Mouse (Mus musculus) lung, postnatal 36 days (tissue): ENCODE data around the gene Pdzrn4.

Source experiments
- DNase-seq: peaks from one replicate; pipeline ENCODE4 v3.0.0; 2022; ENCODE audit warnings: mixed read lengths

Gene Pdzrn4

DNA sequence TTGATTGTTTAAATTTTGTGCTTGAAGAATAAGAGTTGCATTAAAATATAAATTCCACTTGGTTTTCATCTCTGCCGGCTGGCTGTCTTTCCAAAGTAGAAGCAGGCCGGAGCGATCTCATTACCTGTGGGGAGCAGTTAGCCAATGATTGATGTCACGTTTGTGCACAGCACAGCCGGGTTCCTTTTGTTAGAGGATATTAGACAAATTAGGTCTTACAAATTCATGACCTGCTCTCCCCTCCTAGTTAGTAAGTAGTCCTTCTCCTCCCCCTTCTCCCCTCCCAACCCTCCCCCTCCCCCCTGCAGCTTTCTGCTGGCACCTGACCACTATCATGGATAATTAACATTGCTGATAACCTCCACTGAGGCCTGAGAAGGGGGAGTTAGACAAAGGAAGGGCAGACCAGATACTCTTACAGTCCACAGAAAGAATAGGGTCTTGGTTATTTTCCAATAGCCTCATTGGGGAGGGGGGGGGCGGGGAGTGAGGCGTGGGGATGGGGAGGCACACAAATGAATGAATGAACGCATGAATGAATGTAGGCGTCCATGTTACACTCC lies 103.7 kb downstream of the Pdzrn4 start:
- no peak for DNase-seq

DNA sequence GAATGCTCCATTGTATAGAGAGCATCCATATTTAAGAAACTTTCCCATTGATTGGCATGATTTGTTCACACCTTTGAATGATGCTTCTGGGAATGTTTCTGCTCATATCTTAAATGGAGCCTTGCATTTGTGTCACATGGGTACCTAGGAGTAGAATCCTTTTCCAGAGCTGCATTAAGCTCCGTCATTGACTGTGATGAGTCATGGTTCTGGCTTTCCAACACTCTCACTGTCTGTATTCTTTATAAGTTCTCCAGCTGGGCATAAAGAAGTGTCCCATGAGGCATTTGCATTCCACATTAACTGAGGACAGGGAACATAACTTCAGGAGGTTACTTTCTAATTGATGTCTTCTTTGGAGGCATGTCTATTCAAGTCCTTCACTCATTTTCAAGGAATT lies 106.1 kb downstream of the Pdzrn4 start:
- no peak for DNase-seq

DNA sequence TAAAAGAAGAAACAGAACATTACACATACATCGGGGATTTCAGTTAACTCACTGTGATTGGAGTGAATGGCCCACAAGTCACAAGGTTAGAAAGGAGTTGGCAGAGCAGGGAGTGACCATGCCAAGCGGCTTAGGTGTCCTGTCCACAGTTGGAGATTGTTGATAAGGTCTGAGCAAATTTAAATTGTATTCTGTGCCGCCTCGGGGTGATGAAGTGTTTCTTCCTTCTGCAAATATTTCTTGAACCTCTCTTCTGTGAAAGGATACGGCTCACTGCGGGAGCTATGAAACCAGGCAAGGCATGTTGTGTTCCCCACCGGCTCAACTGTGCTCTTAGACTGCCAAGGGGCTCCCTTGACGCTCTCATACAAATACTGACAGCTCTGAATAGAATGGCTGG lies 112.7 kb downstream of the Pdzrn4 start:
- DNase-seq: no peak

DNA sequence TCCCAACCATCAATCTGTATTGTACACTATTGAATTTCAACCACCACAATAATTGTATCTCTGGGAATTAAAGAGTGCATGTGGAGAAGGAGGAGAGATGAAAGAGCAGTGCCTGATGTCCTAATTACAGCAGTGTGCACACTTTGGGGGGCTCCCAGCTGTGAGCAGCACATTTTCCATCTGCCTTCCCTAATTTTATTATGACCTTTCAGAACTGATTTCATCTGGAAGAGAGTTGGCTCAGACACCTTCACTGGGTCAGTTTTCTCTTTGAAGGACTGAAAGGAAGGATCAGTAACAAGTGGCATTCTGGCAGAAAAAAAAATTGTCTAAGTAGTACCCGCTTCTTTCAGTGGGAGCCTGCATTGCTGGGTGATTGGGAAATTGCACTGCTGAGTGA lies 119.0 kb downstream of the Pdzrn4 start:
- DNase-seq: no peak

DNA sequence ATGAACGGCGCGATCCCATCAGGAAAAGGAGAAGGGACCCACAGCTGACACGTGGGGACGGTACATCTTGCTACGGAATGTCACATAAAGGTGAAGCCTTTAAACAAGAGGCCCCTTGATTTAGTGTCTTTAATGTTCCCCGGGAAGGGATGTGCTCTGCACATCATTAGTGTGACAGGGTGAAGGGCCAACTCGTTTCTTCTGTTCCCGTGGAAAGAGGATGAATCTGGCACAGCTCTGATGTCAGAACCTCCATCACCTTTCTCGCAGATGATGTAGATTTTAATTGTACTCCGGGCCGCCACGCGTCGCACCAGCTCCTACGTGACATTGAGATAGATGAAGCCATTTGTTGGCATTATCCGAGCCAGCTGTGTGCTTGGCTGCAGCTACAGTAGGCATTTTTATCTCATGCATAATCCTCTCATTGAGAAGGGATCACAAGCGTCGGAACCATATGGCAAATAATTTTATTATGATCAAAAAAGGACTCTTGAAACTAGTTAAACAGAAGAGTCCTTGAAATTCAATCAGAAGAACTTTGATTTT lies 124.1 kb downstream of the Pdzrn4 start:
- DNase-seq: no peak

DNA sequence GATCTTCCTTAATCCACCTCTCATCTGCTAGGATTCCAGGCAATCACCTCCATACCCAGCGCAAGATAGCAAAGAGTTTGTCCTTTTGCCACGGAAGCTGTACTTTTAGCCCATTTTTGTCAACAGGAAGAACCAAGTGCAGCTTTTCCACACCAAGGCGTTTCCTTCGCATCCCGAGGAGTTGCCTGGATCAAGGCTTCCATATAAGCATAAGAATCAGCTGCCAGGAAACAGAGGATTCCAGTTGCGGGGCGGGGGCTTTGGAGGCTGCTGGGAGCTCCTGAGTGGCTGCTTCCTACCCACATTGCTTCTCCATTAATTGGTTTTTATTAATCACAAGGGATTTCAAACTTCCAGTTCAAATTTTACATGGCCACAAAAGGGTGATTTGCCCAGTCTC lies 125.0 kb downstream of the Pdzrn4 start:
- no peak for DNase-seq

DNA sequence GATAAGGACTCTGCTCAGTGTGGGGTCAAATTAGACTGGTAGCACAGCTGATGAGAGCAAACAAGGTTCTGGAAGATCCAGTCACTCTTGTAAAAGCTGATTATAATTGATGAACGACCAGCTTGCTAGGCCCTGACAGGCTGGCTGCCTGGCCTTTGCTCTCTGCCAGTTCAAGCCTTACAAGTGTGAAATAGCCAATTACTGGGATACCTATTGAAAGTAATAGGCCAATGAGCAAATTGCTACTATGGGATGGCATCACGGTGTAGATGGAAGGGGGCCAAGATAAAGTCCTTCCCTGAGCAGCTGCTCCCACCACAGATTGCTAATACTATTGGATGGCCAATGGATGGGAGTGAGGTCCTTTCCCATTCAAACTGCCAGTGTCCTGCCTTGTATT lies 128.2 kb downstream of the Pdzrn4 start:
- DNase-seq: no peak

DNA sequence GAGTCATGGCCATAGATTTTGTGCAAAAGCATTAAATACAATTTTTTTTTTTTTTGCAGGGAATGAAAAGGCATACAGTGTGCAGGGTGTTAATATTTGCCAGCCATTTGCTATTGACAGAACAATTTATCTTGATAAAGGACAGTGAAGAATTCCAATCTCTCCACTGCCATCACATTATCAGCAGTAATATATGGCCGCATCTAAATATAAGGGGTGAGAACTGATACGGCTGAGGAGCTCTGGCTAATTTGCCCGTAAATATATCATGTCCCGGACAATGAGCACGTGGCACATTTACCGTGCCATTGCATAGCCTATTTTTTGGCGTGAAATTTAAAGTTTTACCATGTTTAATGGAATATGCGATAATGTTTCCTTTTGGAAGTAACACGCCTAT lies 128.7 kb downstream of the Pdzrn4 start:
- DNase-seq: no peak

DNA sequence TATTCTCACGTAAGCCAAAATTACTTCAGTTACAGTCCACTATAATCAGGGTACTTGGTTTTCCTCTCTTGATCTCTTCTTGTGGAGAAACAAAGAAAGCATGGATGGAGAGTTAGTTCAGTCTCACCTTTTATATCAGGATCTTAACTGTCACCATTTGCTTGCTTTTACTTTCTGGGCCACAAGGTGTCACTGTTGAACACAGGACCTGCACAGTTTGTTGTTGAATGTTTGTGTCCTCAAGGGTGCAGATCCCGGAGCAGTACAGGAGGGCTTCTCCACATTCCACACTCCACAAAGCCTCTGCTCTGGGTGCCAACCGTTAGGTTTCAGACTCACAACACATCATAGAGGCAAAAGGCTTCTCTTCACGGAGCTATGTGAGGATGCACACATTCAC lies 130.1 kb downstream of the Pdzrn4 start:
- DNase-seq: peak; percentile 32

DNA sequence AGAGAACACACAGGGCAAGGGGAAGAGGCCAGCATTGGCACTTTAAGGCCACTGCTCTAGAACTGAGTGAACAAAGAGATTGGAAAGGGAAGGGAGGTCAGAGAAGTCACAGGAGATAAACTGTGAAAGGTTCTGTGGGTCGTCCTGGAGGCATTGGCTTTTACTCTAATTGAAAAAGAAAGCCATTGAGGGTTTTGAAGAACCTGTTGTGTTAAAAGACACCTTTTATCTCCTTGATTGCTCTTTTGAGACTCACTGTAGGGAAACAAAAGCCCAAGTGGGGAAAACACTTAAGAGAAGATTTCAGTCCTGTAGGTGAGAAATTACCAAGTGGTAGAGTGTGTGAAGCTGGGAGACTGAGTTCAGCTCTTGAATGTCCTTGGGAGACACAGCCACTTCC lies 146.6 kb downstream of the Pdzrn4 start:
- no peak for DNase-seq

DNA sequence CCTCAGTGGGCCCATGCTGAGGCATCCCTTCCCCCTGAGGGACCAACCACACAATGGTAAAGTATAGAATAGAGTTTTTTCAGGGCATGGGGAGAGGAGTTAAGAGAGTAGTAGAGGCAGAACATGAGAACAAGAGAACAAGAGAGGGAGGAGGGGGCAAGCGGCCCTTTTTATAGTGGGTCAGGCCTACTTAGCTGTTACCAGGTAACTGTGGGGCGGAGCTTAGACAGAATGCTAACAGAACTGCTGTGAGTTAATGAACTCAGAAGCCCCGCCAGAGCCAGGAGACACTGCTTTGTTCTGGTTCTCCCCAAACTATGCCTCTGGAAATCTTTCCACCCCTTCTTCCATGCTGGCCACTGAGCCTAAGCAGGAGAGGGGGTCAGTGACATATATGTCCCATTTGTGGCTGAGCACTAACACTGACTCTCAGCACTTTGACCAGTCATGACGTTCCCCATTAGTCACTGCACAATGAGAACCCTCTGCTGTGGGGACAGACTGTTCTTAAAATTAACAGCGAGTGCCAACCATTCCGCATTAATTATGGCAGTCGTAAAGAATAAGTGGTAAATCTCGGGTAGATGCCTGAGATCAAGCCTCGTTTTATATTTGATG lies 150.7 kb downstream of the Pdzrn4 start:
- no peak for DNase-seq

DNA sequence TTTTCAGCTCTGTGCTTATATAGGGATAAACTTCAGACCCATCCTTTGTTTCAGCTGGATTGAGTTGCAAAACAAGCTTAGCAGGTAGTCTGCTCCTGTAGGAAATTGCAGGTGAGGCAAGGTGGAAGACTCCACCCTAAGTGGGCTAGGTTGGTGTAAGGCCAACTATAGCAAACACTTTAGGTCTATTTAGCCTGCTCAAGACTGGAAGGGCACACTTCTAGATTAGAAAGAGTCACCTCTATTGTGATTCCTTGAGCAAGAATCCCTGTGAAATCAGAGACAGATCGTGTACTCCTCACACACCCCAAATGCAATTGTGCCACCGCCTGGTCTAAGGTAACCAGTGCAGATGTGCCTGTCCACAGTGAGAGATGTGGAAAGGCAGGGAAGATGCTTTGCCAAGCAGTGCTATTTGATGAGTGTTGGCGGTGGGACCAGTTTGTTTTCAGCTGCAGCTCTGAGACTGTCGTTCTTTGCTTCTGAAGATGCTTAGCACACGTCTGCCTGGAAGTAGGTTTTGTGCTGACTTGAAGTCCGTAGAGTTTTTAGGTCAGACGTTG lies 158.4 kb downstream of the Pdzrn4 start:
- peak; percentile 12 for DNase-seq

DNA sequence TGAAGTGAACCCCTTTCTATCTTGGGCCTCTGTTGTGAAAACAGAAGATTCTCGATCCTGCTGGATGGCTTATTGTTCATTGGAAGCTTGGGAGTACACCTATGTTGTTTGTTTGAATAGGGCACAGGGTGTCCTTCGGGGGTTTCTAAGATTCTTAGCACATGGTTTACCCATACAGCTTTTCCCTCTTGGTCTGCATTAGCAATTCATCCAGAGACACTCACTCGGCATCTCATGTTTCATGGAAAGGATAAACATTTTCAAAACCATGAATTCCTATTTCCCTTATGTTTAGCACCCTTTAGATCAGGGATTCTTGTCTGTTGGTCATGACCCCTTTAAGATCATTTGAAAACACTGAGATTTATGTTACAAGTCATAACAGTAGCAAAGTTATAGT lies 159.0 kb downstream of the Pdzrn4 start:
- no peak for DNase-seq

DNA sequence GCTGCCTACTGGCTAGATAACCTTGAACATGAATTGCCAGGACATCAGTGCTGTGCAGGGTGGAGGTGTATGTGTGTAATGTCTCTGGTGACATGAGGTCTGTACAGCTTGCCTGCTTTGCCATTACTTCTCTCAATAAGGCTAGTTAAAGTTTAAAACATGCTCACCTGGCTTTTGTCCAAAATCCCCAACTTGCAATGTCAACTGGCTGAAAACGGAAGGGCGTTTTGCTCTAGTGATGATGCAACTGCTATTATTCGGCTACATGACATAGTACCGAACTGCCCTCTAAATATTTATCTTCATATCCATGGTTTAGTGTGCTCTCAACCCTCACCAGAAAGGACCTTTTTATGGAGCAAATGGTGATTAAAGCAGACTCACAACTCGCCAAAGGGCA lies 161.9 kb downstream of the Pdzrn4 start:
- peak; percentile 13 for DNase-seq

DNA sequence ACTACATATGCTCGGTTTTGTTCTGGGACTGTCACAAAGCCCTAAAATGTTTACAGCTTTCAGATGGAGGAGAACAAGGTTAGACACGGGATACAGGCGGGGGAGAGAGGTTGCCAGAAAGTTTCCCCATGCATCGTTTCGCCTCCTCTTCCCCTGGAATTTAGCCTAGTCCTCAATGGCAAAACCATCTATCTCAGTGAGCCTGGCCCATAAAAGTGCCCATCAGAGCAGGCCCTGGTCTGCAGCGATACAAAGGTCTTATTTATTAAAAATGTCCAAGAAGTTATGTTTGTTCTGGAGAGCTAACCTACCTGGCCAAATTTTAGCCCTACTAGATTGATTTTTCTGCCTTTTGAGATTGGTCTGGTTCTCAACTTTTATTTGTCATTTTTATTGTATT lies 165.5 kb downstream of the Pdzrn4 start:
- DNase-seq: no peak

DNA sequence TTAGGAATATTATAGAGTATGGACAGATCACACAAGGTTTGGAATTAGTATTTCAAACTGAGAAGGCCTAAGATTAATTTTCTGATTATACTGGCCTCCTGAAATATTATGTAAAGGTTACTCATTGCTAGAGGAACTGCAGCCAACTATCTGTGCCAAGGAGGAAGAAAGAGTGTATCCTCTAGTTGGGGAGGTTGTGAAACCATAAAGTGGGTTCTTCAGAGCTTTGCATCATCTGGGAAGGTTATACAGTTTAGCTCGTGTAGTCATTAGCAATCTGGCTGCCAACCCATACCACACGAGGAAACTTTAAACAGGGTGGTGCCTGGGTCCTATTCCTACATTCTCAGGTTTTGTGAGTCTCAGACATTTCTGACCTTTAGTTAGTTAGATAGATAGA lies 166.9 kb downstream of the Pdzrn4 start:
- peak; percentile 50 for DNase-seq

DNA sequence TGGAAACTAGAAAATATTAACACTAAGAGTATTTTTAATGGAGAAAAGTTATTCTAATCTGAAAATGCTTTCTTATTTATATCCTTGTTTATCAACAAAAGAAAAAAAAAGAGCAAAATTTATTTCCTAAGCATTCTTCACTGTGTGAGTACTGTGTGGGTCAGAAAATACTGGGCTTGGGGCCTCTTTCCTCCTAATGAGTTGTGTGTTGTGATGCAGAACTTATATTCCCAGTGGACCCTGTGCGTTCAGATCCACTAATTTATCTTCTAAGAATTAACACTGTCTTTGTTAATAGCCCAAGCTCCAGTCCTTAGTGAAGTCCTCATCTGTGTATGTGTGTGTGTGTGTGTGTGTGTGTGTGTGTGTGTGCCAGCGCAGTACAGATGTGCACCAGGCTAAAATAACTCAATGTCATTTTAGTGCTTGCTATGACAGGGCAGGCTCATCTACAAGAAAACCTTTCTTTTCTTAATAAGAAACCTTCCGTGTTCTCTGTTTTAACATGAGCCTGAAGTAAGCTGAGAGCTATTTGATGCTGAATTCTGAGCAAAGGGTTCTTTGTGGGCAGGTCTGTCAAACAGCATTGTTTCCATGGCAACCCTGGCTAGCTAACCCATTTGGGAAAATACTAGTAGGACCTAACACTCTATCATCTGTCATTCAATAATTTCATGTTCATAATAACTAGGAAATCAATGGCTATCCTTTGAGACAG lies 174.0 kb downstream of the Pdzrn4 start:
- no peak for DNase-seq

DNA sequence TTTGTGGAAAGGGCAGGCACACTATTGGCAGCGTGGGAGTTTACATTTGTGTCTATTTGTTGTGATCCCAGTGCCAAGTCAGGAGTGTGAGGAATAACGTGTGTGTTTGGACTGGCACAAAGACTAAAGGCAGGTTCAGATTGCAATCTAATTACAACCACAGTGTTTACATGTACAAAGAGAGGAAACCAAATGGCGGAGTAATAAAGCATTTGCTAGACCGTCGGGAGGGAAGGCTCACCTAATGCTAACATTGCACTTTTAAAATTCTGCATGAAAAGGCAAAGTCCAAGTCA lies 174.5 kb downstream of the Pdzrn4 start:
- no peak for DNase-seq

DNA sequence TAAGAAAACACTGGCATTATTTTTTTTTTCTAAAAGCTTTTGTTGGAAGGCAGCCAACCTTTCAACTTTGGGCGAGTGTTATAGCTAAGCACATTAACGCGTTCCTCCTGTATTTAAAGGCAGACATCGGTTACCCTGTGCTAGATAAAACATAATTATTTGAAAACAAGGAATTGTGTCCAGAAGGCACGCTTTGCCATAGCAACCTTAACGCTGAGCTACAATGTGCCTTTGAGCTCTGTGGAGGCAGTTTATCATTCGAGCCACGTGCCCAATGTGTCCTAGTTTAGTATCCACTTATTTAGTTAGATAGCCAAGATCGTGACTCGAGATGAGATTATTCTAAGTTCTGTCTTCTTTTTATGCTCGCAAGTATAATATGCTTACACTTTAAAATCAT lies 180.8 kb downstream of the Pdzrn4 start:
- DNase-seq: no peak

DNA sequence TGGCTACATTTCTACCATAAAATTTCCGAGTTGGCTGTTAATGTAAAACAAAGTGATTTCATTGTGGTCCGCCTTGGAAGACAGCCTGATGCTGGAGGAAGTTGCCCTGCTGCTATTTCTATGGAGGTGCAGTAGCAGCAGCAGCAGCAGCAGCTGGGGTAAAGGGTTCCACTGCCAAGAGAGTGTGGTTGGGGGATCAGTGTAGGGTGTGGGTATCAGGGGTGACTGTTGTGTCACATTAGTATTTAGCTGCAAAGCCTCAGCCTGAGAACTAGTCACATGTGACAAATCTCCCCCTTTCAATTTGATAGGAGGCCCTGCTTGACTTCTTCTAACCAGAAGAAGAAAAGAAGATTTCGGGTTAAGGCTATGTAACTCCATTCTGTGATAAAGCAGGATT lies 183.5 kb downstream of the Pdzrn4 start:
- no peak for DNase-seq

DNA sequence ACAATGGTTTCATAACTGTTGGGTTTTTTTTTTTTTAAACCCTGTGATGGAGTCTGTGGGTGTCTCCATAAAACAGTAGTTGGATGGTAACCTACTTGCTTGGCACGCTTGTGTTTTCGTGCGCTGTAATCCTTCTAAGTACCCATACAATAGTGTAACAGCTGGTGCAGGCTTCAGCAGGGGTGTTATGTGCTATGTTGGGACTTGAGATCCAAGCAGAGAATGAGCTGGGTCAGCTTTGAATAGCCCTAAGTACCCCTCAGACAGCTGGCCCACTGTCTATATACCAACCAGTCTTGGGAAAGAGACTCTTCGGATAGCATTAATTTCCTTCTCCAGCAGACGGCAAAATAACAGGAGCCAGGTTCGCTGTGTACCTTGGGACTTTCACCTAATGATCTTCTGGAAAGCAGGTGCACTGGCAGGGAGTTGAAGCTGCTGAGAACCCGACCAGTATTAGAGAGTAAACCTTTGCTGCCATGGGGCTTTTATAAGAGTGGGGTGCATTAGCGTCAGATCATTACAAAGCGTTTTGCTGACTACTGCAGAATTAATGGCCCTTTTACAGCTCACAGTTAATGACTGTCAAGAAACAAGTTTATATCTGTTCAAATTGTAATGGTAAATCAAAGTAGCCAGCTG lies 184.2 kb downstream of the Pdzrn4 start:
- no peak for DNase-seq

DNA sequence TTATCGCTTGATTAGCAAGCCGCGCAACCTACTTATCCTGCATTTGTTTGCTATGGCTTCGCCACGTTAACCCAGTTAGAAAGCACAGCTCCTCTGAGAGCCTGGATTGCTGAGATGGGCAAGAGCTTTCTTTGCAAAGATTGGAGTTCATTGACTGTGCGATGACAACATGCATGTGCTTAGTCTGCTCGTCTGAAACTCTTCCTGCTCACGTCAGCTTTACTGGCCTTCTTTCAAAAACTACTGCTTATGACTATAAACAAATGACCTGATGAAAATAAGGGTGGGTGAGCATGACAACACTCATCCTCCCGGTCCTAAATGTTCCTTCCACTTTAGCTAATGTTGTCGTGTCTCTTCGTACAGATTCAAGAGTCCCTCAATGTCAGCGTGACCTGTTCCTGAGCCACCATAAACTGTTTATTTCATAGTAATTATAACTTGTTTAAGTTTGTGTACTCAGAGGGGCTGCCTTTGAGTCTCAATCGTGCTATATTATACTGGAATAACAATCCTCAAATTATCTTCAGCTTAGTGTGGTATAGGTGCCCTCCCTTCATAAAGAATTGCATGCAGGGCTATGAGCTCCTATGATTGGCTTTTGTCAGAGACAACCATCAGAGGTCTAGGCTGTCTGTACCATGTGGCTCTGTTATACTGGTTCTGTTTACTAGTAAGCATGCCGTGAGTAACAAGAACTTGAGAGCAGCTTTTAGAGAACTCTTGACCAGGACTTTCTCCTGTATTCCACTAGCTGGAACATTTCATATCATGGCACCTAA lies 187.9 kb downstream of the Pdzrn4 start:
- no peak for DNase-seq

DNA sequence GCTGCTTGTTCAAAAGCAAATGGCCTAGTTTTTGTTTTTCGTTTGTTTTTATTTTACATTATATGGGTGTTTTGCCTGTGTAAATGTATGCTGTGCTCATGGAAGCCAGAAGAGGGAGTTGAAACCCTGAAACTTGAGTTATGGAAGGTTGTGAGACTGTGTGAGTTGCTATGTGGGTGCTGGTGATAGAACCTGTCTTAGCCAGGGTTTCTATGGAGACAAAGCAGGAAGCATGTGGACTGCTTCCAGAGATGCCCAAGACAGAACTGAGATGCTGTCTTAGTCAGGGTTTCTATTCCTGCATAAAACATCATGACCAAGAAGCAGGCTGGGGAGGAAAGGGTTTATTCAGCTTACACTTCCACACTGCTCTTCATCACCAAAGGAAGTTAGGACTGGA lies 190.8 kb downstream of the Pdzrn4 start:
- DNase-seq: no peak
